Mouse (Mus musculus) liver, adult 2 months (tissue): ENCODE measurements at regions not wholly inside any gene's neighbourhood (a gene's known extent, or its start where the extent isn't known, plus 50 kb on each side); places are given as distances from the start of the nearest gene placed in this dataset.

Experiments used
- DNase-seq: peaks from one replicate; pipeline ENCODE4 v3.0.0-alpha.2; 2011; ENCODE audit warnings: low read depth, low spot score; ENCODE audit errors: extremely low read depth
- H3K27ac ChIP-seq: fragments of 200-500 bp; replicated peaks from 2 replicates; pipeline ENCODE4 v1.5.1; 2012; ENCODE audit warnings: low read depth, mild to moderate bottlenecking, control low read depth, inconsistent platforms, low read length; ENCODE audit not compliant: insufficient read depth
- H3K27me3 ChIP-seq: fragments of 200-500 bp; 2 replicates; pipeline ENCODE4 v1.6.1; 2012; ENCODE audit warnings: mild to moderate bottlenecking, moderate library complexity, low read length, inconsistent platforms; ENCODE audit not compliant: control insufficient read depth, insufficient read depth
- H3K36me3 ChIP-seq: fragments of 200-500 bp; 2 replicates; pipeline ENCODE4 v1.6.1; 2012; ENCODE audit warnings: low read length, inconsistent platforms; ENCODE audit not compliant: control insufficient read depth, insufficient read depth
- H3K4me1 ChIP-seq: fragments of 200-500 bp; 2 replicates; pipeline ENCODE4 v1.6.1; 2011; ENCODE audit warnings: low read length; ENCODE audit not compliant: control insufficient read depth, insufficient read depth
- H3K4me3 ChIP-seq: fragments of 200-500 bp; 2 replicates; pipeline ENCODE4 v1.5.1; 2011; ENCODE audit warnings: low read depth, mild to moderate bottlenecking, control low read depth, low read length, moderate library complexity; ENCODE audit not compliant: insufficient read depth
- H3K79me2 ChIP-seq: fragments of 200-500 bp; 2 replicates; pipeline ENCODE4 v1.6.1; 2012; ENCODE audit warnings: inconsistent platforms, mild to moderate bottlenecking, low read length, moderate library complexity; ENCODE audit not compliant: control insufficient read depth, insufficient read depth
- H3K9ac ChIP-seq: fragments of 200-500 bp; 2 replicates; pipeline ENCODE4 v1.6.1; 2012; ENCODE audit warnings: low read depth, mild to moderate bottlenecking, control low read depth, inconsistent platforms, low read length
- CTCF ChIP-seq: fragments of 200-500 bp; IDR thresholded peaks from 2 replicates; pipeline ENCODE4 v1.5.1; 2011; ENCODE audit warnings: low read depth, low read length, control low read depth
- POLR2A ChIP-seq: fragments of 200-500 bp; IDR thresholded peaks from 2 replicates; pipeline ENCODE4 v1.6.1; 2011; ENCODE audit warnings: low read length, control low read depth; ENCODE audit not compliant: insufficient read depth; ENCODE audit errors: extremely low read depth
- WGBS: fragments of 180-500 bp; shearing (Covaris S2); methylation state at CpG from one replicate; pipeline ENCODE4 v1.1.7; 2018; 5-methylcytosine and 5-hydroxymethylcytosine counted together

DNA sequence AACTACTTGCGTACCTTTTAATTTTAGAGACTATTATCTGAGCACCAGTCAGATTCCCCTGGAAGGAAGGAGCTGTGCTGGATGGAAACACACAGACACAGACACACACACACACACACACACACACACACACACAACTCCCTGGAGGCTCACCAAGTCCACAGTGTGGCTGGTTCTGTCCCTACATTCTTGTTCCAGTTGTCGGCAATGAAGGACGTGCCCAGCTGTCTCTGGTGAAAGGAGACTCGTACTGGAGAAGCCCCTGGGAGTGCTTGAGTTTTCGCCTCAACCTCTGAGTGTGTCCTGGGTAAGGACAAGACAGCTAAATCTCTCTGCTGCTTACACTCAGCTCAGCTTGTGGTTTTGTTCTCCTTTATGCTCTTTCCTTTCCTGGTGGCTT lies 54.3 kb upstream of the Plcl2 start:
- no peak overlapping the region for H3K27ac ChIP-seq
- TF ChIP-seq POLR2A (no peak), CTCF (no peak)

GRCm38 (mm10) chr17:50455719-50456118 lies 53.5 kb upstream of the Plcl2 start:
- 92% methylated on average over 10 of the region's 10 CpGs for WGBS
- H3K79me2 ChIP-seq = no peaks in the 10 kb centered on the region
- H3K4me1 ChIP-seq = no peaks in the 10 kb centered on the region

More for the DNA sequence above, 54.3 kb upstream of the Plcl2 start:
- no peaks in the 10 kb centered on the region for H3K4me1 ChIP-seq
- H3K4me3 ChIP-seq = no peak overlapping the region
- DNase-seq = no peak
- no peaks in the 10 kb centered on the region for H3K36me3 ChIP-seq
- H3K27me3 ChIP-seq = no peaks in the 10 kb centered on the region
- no peaks in the 10 kb centered on the region for H3K79me2 ChIP-seq
- 96% methylated on average over 5 of the region's 5 CpGs for WGBS
- H3K9ac ChIP-seq = no peak overlapping the region

DNA sequence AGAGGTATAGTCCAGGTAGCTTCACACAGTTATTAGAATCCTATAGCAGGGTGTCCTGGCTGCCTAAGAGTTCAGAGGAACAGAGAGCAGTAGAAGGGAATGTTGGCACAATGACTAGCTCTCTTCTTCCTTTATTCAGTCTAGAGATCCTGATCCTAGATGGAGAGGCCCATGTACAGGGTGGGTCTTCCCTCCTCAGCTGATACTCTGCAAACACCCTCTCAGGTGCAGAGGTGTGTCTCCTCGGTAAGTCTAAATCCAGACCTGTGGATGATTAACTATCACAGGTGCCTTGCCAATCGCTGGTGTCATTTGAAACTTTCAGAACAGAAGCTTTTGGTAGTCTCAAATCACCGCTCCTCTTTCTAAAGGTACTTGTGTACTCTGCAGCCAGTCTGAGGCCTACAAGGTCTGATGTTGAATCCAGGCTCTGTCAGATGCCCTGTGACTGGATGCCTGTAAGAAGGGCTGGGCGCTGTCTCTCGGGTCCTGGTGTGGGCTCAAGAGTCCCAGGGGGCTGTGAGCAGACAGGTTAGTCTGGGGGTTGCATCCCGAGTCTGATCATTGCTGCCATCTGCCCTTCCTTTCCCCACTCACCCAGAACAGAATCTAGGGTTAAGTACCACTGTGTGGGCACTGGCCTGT lies 52.0 kb upstream of the Plcl2 start:
- no peak for TF ChIP-seq CTCF
- no peak for TF ChIP-seq POLR2A
- H3K4me3 ChIP-seq = no peak overlapping the region
- H3K27ac ChIP-seq = no peak overlapping the region
- H3K27me3 ChIP-seq = no peaks in the 10 kb centered on the region
- no peaks in the 10 kb centered on the region for H3K79me2 ChIP-seq
- no peak for DNase-seq
- H3K36me3 ChIP-seq = no peaks in the 10 kb centered on the region
- no peaks in the 10 kb centered on the region for H3K4me1 ChIP-seq
- whole genome bisulfite sequencing = 57% methylated on average over 6 of the region's 6 CpGs
- H3K9ac ChIP-seq = no peak overlapping the region

More at GRCm38 (mm10) chr17:50455719-50456118, 53.5 kb upstream of the Plcl2 start:
- H3K27ac ChIP-seq = no peak overlapping the region
- no peak overlapping the region for H3K4me3 ChIP-seq
- H3K9ac ChIP-seq = no peak overlapping the region
- no peak for DNase-seq
- no peak for TF ChIP-seq POLR2A
- no peak for TF ChIP-seq CTCF
- no peaks in the 10 kb centered on the region for H3K36me3 ChIP-seq
- no peaks in the 10 kb centered on the region for H3K27me3 ChIP-seq

GRCm38 (mm10) chr17:50458232-50458631 lies 51.0 kb upstream of the Plcl2 start:
- Histone ChIP-seq H3K27ac (no peak overlapping the region), H3K9ac (no peak overlapping the region), H3K4me3 (no peak overlapping the region), H3K4me1 (no peaks in the 10 kb centered on the region), H3K36me3 (no peaks in the 10 kb centered on the region), H3K79me2 (no peaks in the 10 kb centered on the region), H3K27me3 (no peaks in the 10 kb centered on the region)
- 89% methylated on average over 4 of the region's 4 CpGs for WGBS
- no peak for DNase-seq
- no peak for TF ChIP-seq CTCF
- TF ChIP-seq POLR2A = no peak
